Mouse (Mus musculus) cerebellum, adult 2 months (tissue): ENCODE measurements around the gene Map1lc3b.

Experiments
- CTCF ChIP-seq: fragments of 200-500 bp; IDR thresholded peaks from 2 replicates; pipeline ENCODE4 v1.5.1; 2011; ENCODE audit warnings: low read depth, mild to moderate bottlenecking, control low read depth, low read length, moderate library complexity, borderline replicate concordance; ENCODE audit not compliant: insufficient read depth
- POLR2A ChIP-seq: fragments of 200-500 bp; IDR thresholded peaks from 2 replicates; pipeline ENCODE4 v1.6.1; 2011; ENCODE audit warnings: low read length, control low read depth, borderline replicate concordance; ENCODE audit not compliant: insufficient read depth

GRCm38 (mm10) chr8:121562941-121563351, 27.2 kb upstream of the Map1lc3b start:
- TF ChIP-seq POLR2A = no peak
- TF ChIP-seq CTCF = no peak
